Mouse (Mus musculus) intestine, postnatal 0 days (tissue): ENCODE measurements at regions not wholly inside any gene's neighbourhood (a gene's known extent, or its start where the extent isn't known, plus 50 kb on each side); places are given as distances from the start of the nearest gene placed in this dataset.

ENCODE experiments used
- ATAC-seq: fragments of 200-750 bp; cut with Nextera tagmentation; 2 replicates; pipeline ENCODE4 v1.8.0; 2017; ENCODE audit warnings: mild to moderate bottlenecking, moderate TSS enrichment, moderate library complexity
- H3K27ac ChIP-seq: fragments of 300-500 bp; sonication (generic); 2 replicates; pipeline ENCODE4 v1.5.1; 2014; ENCODE audit warnings: mild to moderate bottlenecking, low read depth, low read length, moderate library complexity
- H3K27me3 ChIP-seq: fragments of 300-500 bp; sonication (generic); replicated peaks from 2 replicates; pipeline ENCODE4 v1.6.1; 2014; ENCODE audit warnings: low read length, mixed read lengths; ENCODE audit not compliant: control insufficient read depth, insufficient read depth
- H3K36me3 ChIP-seq: fragments of 300-500 bp; sonication (generic); 2 replicates; pipeline ENCODE4 v1.6.1; 2014; ENCODE audit warnings: mild to moderate bottlenecking, moderate library complexity; ENCODE audit not compliant: control insufficient read depth, insufficient read depth
- H3K4me1 ChIP-seq: fragments of 300-500 bp; sonication (generic); replicated peaks from 2 replicates; pipeline ENCODE4 v1.6.1; 2014; ENCODE audit warnings: antibody characterized with exemption, low read length, mixed read lengths; ENCODE audit not compliant: control insufficient read depth, insufficient read depth
- H3K4me2 ChIP-seq: fragments of 300-500 bp; sonication (generic); replicated peaks from 2 replicates; pipeline ENCODE4 v1.6.1; 2014; ENCODE audit warnings: low read depth, mild to moderate bottlenecking, moderate library complexity
- H3K4me3 ChIP-seq: fragments of 300-500 bp; sonication (generic); 2 replicates; pipeline ENCODE4 v1.5.1; 2014; ENCODE audit warnings: low read depth, low read length
- H3K9ac ChIP-seq: fragments of 300-500 bp; sonication (generic); 2 replicates; pipeline ENCODE4 v1.6.1; 2014; ENCODE audit warnings: mild to moderate bottlenecking, low read depth, low read length
- H3K9me3 ChIP-seq: fragments of 300-500 bp; sonication (generic); 2 replicates; pipeline ENCODE4 v1.6.1; 2016; ENCODE audit warnings: mixed run types; ENCODE audit not compliant: control insufficient read depth
- CTCF ChIP-seq: sonication (generic); IDR thresholded peaks from 2 replicates; pipeline ENCODE4 v1.5.1; 2016; ENCODE audit warnings: low read depth, mild to moderate bottlenecking, control low read depth, antibody characterized with exemption, moderate library complexity
- WGBS: fragments of 180-500 bp; shearing (Covaris S2); extraction: QIAGEN DNeasy Blood & Tissue Kit; methylation state at CpG from one replicate; pipeline ENCODE4 v1.1.7; 2014; 5-methylcytosine and 5-hydroxymethylcytosine counted together

GRCm38 (mm10) chr11:35044659-35045058 lies 76.4 kb upstream of the Slit3 start:
- TF ChIP-seq CTCF: no peak
- no peaks in the 10 kb centered on the region for H3K4me1 ChIP-seq
- WGBS: 77% methylated on average over 1 of the region's 1 CpGs
- no peak overlapping the region for H3K9ac ChIP-seq
- no peaks in the 10 kb centered on the region for H3K36me3 ChIP-seq
- ATAC-seq: no peak
- H3K4me3 ChIP-seq: no peak overlapping the region
- no peaks in the 10 kb centered on the region for H3K27me3 ChIP-seq
- no peak overlapping the region for H3K4me2 ChIP-seq
- no peak overlapping the region for H3K27ac ChIP-seq
- H3K9me3 ChIP-seq: no peaks in the 10 kb centered on the region

GRCm38 (mm10) chr11:35024448-35024847 lies 96.6 kb upstream of the Slit3 start:
- TF ChIP-seq CTCF: no peak
- Histone ChIP-seq H3K9ac (no peak overlapping the region), H3K4me2 (no peak overlapping the region)

GRCm38 (mm10) chr11:35023813-35024212 lies 97.2 kb upstream of the Slit3 start:
- Histone ChIP-seq H3K36me3 (no peaks in the 10 kb centered on the region), H3K27me3 (no peaks in the 10 kb centered on the region), H3K9ac (no peak overlapping the region), H3K27ac (no peak overlapping the region), H3K9me3 (no peaks in the 10 kb centered on the region), H3K4me3 (no peak overlapping the region), H3K4me2 (no peak overlapping the region), H3K4me1 (no peaks in the 10 kb centered on the region)
- 68% methylated on average over 4 of the region's 4 CpGs for WGBS
- ATAC-seq: no peak
- TF ChIP-seq CTCF: no peak

More at GRCm38 (mm10) chr11:35024448-35024847, 96.6 kb upstream of the Slit3 start:
- WGBS: 6% methylated on average over 7 of the region's 8 CpGs
- Histone ChIP-seq H3K27ac (no peak overlapping the region), H3K27me3 (no peaks in the 10 kb centered on the region), H3K36me3 (no peaks in the 10 kb centered on the region), H3K9me3 (no peaks in the 10 kb centered on the region), H3K4me3 (no peak overlapping the region), H3K4me1 (no peaks in the 10 kb centered on the region)
- ATAC-seq: no peak

GRCm38 (mm10) chr11:35021990-35022625 lies 98.9 kb upstream of the Slit3 start:
- 61% methylated on average over 3 of the region's 3 CpGs for WGBS
- H3K9ac ChIP-seq: no peak overlapping the region
- H3K36me3 ChIP-seq: no peaks in the 10 kb centered on the region
- H3K4me1 ChIP-seq: no peaks in the 10 kb centered on the region
- no peak overlapping the region for H3K4me2 ChIP-seq
- ATAC-seq: no peak
- no peak overlapping the region for H3K27ac ChIP-seq
- H3K4me3 ChIP-seq: no peak overlapping the region
- H3K9me3 ChIP-seq: no peaks in the 10 kb centered on the region
- no peaks in the 10 kb centered on the region for H3K27me3 ChIP-seq
- TF ChIP-seq CTCF: no peak

GRCm38 (mm10) chr11:35016998-35017397 lies 104.0 kb upstream of the Slit3 start:
- WGBS: 16% methylated on average over 3 of the region's 3 CpGs
- Histone ChIP-seq H3K27ac (no peak overlapping the region), H3K4me3 (no peak overlapping the region), H3K9ac (no peak overlapping the region), H3K9me3 (no peaks in the 10 kb centered on the region), H3K27me3 (no peaks in the 10 kb centered on the region), H3K4me1 (no peaks in the 10 kb centered on the region), H3K4me2 (no peak overlapping the region), H3K36me3 (no peaks in the 10 kb centered on the region)
- TF ChIP-seq CTCF: no peak
- no peak for ATAC-seq

GRCm38 (mm10) chr11:35011521-35012476 lies 109.2 kb upstream of the Slit3 start:
- WGBS: 38% methylated on average over 24 of the region's 24 CpGs
- Histone ChIP-seq H3K36me3 (no peaks in the 10 kb centered on the region), H3K9me3 (no peaks in the 10 kb centered on the region), H3K27me3 (no peaks in the 10 kb centered on the region), H3K4me3 (no peak overlapping the region), H3K4me1 (no peaks in the 10 kb centered on the region), H3K4me2 (no peak overlapping the region; the same call in 1 of the 2 replicates), H3K27ac (no peak overlapping the region), H3K9ac (no peak overlapping the region; the same call in 1 of the 2 replicates)
- no peak for ATAC-seq
- TF ChIP-seq CTCF: no peak
